Mouse (Mus musculus): ENCODE results near the gene Rnf180.

DNA sequence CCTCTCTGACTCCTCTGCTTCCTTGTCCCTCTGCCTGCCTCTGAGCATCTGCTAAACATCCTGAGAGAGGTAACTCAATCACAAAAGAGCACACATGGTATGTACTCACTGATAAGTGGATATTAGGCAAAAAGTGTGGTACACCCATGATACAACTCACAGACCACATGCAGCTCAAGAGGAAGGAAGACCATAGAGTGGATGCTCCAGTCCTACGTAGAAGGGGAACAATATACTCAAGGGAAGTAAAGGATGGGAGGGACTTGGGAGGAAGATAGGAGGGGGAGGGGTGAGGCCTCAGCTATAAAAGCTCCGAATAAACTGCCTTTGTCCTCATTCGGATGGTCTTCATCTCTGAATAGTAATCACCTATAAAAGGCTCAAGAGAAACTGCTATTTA lies 96.6 kb downstream of the Rnf180 start:
- no peak for TF ChIP-seq CTCF (IDR thresholded peaks at IDR 0.05; ENCODE audit: low read depth, low read length)
- no peak for TF ChIP-seq POLR2A (IDR thresholded peaks at IDR 0.05; ENCODE audit: extremely low read depth, insufficient read depth, low read length)
